Mouse (Mus musculus) adrenal gland, adult 8-10 months (tissue): Measurements from ENCODE around the gene Atf6. TPM values are rescaled to one million over a fixed set of nuclear protein-coding genes. Genes with fewer than 3 reads are reported as not detected.
A peak's percentile ranks its signal among the peaks of the same experiment; 100 is the strongest.

Source experiments
- DNase-seq: peaks from one replicate; pipeline ENCODE4 v3.0.0; 2022
- total RNA-seq, 4 experiments: library from RNA; stranded (reverse); gene quantifications; 2 replicates each; pipeline ENCODE4 v1.2.4; 2022

Atf6 gene
- total RNA-seq, 4 experiments from 2014 or later, result 39.7 to 46.8 (median 43.5) TPM

DNA sequence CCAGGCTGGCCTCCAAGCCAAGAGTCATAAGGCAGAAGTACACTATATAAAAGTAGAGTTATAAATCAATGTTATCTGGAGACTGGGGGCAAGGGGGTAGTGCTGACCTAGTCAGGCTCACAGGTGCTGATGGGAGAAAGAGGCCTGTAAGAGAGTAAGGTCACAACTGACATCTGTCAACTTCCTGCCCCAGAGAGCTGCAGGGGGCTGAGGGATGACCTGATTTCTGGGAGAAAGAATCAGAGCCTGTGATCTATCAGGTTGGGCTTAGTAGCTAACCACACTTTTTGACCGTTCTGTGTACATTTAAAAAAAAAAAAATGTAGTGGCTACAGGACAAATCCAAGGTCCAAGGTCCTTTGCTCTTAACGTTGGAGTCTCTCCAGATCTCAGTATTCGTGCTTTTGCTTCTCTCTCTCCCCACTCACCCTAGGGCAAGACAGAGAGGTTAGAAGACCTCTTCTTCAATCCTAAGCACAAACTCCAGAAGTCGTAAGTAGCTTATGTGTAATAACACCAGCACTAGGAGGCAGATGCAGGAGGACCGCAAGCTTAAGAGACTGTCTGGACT is 15.4 kb upstream of the Atf6 start:
- no peak for DNase-seq

DNA sequence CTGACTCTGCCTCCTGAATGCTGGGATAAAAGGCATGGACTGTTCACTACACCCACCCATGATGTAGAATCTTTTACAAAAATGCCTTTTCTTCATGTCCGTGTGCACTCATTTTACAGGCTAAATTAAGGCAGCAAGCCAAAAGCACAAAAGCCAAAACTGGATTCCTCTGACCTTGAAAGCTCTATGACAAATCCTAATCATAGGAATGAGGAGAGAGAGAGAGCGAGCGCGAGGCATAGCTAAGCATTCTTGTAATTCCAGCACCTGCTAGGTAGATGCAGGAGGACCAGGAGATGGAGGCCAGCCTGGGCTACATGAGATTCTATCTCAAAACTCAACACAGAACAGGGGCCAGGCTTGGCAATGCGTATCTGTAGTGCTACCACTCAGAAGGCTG is 9.3 kb upstream of the Atf6 start:
- DNase-seq, result peak; percentile 20

DNA sequence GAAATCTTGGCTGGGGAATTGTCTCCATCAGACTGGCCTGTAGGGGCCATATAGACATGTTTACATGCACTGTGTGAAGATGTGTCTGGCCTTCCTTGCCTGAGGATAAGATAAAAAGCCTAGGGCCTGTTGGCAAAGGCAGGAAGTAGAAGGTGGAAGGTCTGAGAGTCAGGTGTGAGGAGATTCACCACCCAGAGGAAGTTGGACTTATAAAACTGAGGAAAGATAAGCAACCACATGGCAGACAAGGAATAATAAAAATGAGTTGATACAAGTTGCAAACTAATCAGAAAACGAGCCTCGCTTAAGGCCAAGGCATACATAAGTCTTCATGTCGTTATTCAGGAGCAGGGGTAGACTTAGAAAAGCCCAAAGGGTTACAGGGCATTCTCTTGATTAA is 8.1 kb upstream of the Atf6 start:
- no peak for DNase-seq

DNA sequence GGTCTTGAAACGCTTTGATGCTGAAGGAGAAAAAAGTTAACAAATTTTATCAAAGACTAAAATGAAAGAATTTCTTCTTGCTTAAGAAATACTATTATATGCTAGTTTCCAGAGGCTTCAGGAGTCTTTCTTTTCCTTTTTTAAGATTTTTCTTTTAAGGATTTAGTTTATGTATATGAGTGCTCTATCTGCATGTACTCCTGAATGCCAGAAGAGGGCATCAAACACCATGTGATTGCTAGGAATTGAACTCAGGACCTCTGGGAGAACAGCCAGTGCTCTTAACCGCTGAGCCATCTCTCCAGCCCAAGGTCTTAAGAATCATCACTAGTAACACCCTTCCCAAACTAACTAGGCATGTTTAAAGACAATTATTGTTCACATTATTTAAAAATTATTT is 4.4 kb upstream of the Atf6 start:
- no peak for DNase-seq

DNA sequence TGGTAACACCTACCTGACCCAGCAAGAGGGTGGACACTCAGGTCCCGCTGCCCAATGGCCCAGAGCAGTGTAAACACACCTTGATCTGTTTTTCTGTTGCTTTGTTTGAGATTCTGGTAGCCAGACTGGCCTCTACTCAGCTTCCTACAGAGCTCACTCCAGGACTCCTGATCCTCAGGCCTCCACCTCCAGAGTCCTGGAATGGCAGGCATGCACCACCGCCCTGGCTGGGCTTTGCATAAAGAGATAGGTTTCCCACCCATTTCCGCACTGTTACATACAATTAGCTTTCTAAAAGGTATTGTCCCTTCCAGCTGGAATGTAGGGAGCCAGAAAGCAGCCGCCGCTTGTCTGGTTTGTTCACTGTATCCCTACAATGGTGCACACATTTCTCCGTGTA is 3.8 kb upstream of the Atf6 start:
- no peak for DNase-seq

DNA sequence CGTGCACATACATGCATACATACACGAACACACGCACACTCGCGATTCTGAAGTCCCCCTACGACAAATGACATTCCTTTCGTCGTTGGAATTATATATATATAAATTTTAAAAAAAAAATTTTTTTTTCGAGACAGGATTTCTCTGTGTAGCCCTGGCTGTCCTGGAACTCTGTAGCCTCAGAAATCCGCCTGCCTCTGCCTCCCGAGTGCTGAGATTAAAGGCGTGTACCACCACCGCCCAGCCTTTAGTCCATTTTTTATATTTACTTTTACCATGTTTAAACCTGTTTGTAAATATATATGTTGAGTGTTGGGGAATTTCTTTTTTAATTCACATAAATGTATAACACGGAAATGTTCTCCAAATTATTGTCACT is 1.3 kb upstream of the Atf6 start:
- DNase-seq, result no peak

DNA sequence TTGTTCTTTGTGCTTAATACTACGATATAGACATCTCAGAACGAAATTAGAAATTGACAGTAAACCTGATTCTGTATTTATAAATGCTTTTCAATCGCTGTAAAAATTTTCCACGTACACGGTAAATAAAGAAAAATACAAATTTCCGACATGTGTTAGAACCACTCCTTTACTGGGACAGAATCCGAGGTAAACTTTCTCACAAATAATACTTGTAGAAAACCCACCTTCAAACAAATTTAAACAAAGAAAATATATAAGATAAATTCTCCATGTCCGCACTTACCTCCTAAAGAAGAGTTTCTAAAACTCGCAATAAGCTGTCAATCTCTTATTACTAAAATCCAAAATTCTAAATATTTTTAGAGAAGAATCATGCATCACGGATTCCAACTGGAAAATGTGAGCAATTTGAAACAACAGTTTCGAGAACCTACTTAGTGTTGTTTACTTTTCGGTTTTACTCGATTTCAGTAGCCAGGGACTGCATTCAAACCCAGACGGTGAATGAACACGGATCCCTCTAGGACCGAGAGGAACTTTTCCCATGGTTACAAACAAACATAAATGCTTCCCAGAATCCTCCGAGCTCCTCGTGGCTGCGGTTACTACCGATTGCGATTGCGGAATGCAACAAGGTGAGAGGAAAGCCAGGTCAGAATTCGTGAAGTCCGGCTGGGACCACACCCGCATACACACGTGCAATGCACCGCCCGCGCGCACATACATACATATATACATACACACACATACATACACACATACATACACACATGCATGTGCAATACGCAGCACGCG is 735 bp upstream of the Atf6 start:
- peak; percentile 63 for DNase-seq

DNA sequence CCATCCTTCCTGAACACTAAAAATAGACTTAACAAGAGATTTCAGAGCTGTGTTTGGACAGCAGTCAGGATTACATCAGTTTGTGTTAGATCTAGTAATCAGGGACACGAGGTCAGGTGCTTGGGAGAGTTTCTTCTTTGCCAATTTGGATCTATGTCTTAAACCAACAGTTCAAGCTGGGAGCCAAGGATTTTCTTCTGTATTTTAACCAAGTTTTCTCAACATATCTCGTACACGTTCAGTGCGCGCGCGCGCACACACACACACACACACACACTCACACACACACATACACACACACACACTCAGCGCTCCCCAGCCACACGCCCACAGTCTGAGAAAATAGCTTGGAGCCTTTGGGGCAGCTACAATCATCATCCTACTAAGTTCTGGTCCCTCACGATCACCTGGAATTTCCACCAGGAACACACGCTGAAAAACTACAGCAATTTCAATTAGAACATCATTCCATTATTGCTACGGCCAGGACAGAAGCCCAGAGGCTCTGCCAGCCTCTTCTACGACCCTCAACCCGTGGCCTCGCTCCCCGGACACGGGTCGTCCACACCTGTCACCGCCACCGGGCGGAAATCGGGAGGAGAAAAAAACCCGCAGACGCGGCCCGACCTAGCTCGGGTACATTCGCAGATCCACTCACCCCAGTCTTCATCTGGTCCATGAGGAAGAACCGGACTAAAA is 430 bp downstream of the Atf6 start:
- DNase-seq, result peak; percentile 18

DNA sequence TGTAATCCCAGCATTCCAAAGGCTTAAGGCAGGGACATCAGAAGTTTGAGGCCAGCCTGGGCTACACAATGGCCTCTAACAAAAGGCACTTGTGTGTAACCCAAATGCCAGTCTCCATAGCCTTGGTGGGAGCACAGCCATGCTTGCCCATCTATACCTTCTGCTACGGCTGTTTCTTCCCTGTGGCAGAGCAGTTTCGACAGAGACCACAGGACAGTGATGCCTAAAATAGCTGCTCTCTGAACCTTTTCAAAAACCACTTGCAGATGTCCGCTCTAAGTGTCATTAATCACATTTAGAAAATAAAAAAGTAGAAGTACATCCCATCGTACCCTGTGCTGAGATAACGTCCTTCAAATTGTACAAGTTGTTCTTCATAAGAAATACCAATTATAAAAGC is 2.2 kb downstream of the Atf6 start:
- no peak for DNase-seq

DNA sequence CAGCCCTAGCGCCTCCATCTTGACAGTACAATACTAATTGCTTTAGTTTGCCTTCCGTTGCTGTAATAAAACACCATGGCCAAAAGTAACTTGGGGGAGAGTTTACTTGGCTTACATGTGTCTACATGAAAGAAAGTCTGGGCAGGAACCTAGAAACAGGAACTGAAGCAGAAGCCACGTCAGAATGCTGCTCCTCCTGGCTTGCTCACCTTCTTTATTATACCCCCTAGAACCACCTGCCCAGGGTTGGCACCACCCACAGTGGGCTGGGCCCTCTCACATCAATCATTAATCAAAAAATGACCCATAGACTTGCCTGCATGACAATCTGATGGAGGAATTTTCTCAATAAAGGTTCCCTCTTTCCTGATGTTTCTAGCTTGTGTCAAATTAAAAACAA is 2.8 kb downstream of the Atf6 start:
- DNase-seq, result no peak

DNA sequence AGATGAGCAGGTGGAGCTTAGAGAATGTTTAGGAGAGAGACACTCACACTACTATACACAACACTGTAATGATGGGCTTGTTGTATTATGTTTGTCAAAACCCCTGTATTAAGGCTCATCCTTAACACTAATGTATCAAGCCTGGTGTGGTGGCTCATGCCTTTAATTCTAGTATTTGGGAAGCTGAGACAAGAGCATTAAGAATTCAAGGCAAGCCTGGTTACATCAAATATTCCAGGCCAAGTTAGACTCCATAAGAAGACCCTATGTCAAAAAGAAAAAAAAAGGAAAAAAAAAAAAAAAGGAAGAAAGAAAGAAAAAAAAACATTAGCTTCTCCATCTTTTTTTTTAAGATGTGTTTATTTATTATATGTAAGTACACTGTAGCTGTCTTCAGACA is 3.3 kb downstream of the Atf6 start:
- DNase-seq, result no peak

DNA sequence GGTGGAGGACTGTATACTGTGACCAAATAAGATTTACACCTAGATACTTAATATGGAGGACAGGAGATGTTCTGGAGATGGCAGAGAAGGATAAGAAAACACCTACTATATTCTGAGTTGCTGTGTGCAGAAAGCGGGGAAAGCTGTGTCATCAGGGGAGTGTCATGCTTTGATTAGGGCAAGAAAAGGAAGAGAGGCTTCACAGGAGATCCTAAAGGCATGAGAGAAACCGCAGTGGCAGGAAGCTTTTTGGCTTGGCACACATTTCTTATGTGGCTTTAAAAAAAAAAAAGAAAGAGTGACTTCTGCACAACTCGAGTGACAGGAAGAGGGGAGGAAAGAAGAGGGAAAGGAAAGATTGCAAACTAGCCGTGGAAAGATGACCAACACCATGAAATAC is 4.5 kb downstream of the Atf6 start:
- DNase-seq, result no peak

DNA sequence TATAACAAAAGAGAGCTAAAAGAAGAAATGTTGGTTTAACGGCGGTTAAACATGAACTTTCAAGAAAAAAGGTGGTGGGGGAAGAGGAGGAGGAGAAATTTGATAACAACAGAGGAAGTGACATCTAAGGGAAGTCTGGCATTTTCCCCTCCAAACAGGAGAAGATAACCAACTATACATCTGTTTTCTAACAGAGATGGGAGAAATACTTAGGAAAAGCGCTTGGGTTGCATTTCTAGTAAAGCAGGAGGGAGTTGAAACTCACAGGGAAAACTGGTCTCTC is 5.2 kb downstream of the Atf6 start:
- DNase-seq, result no peak

DNA sequence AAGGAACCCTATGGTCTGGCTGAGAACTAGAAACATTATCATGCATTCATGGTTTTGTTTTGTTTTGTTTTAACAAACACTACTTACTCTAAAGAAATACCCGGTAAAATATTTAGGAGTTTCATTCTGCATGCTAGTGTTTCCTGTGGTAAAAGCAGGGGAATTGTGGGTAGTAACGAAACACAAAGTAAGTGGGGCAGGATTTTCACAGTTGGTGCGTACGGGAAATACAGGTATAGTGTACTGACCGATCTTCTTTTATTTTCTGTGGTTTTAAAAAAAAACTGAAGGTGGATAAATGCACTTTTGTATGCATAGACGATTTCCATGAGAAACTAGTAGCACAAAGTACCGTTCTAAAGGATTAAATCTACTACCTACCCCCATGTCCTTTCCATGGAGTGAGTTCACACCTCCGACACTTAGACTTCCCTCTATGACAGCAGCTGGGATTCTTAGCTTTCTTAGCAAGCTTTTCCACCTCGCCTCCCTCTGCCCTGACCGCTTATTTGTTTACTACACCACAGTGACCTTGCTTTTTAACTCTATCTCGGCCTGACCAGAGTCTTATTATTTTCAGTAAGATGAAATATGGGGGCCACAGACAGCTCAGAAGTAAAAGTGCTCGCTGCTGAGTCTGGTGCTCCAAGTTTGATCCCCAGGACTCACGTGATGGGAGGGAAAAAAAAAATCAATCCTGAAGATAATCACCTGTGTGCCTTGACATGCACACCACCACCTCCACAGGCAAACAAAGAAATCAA is 5.7 kb downstream of the Atf6 start:
- DNase-seq, result no peak

DNA sequence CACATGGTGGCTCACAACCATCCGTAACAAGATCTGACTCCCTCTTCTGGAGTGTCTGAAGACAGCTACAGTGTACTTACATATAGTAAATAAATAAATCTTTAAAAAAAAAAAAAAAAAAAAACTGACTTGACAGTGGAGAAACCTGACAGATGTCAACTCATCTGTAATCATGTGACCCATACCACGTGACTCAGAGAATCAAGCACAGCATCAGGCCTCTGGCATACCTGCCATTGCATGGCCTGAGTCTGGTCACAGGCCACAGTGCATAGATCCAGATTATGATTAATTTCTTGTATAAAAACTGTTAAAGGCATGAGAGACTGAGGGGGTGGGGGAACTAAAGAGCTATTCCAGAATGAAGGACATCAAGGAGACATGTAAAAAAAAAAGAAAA is 8.7 kb downstream of the Atf6 start:
- no peak for DNase-seq

DNA sequence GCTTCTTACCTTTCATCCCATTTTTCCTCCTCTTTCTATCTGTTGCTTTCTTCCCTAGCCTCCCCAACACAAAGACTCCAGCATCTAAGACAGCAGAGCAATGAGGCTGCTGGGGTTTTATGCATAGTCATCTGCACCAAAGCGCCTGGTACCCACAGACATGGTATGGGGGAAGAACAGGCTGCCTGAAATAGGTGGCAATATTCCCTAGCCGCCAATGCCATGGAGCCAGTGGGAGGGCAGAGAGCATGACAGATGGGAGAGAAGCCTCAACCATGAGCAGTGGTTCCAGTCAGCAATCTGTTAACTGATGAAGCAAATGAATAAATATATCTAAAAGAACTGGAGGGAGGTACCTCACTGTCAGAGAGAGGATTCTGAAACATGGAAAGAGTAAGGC is 10.2 kb downstream of the Atf6 start:
- DNase-seq, result no peak

DNA sequence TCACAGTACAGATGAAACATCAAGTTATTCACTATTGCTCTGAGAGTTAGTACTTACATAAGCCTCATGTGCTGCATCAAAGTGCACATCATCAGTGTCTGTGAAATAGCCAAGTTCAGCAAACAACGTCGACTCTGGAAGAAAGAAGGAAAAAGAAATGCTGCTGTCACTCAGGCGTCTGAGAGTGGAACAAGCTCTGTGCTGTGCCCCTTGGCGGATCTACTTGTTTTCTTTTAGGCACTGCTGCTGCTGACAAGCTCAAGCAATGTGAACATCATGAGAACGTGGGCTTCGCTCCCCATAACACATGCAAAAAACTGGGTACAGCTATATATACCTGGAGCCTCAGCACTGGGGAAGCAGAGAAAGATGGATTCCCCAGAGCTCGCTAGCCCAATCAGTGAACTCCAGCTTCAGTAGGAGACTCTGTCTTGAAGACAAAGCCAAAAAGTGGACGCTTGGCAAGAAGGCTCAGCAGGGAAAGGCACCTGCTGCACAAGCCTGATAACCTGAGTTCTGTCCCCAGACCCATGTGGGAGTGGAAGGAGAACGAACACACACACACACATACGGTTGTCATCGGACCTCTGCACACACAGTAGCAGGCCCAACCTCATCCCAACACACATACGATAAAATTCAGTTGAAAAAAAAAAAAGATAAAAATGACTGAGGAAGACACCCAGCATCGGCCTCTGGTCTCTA is 12.4 kb downstream of the Atf6 start:
- no peak for DNase-seq

DNA sequence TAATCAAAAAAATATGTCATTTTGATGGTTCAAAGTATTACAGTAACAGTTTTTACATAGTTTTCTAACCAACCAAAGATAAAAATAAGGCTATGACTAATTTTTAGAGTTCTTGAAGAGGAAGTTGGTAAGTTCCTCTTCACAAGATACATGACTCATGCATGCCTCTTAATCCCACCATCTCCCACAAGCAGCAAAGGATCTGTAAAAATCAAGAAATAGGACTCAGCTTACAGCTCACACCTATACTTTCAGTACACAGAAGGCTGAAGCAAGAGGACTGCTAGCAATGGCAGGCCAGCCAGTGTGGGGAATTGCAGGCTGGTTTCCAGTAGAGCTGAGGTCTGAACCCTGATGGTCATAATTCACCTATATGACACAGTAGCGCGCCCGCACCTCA is 14.0 kb downstream of the Atf6 start:
- no peak for DNase-seq

DNA sequence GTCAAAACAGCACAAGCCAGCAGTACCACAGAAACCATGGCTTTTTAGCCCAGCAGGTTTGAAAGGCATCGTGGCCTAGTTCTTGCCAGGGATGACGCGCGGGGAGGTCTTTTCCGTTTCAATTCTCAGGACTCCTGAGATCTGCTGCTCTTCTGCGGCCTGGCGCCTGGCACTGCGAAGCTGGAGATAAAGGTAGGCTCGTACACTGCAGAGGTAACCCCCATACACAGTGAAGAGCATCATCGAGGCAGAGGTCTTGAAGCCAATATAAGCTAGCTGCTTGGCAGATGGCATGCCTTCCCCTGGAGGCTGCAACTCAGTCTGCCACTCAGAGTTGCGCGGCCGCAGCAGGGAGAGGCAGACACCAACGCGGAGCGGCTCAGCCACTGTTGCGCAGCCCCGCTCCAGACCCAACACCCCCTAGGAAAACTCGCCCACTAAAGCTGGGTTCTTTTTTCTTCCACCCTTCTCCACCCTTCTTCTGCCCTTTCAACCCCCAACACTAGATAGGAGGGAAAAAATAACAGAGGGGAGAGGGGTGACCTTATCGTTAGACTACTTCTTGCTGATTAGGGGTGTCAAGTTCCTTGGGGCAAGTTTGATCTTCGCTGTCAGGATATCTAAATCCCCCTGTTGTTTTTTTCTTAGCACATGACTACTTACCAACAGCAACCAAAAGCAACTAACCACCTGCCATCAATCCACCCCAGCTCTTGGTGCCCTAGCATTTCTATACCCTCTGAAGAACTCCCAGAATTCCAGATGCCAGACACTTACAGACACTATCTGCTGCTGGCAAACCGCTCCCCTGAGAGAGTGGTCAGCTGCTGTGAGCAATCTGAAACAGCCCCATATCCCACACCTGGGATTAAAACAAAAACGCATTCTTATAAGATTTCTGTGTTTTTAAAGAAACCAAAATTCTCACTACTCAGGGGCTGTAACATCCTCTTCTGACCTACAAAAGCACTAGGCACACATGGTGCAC is 16.6 kb downstream of the Atf6 start:
- no peak for DNase-seq

DNA sequence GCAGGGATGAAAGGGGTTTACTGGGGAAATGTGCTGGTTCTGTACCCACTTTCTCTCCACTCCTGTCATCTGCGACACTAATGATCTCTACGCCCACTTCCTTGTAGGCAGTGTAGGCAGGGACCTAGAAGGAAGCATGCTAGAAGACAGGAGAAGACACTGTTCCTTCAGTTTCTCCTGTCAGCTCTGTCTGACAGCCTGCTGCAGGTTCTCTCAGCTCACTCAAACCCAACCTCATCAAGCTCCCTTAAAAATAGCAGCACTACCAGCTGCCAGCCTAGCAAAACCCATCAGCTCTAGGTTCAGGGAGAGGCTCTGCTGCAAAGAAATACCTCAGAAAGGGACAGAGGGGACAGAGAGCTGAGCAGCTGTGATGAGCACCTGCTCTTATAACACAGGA is 17.6 kb downstream of the Atf6 start:
- DNase-seq, result no peak

DNA sequence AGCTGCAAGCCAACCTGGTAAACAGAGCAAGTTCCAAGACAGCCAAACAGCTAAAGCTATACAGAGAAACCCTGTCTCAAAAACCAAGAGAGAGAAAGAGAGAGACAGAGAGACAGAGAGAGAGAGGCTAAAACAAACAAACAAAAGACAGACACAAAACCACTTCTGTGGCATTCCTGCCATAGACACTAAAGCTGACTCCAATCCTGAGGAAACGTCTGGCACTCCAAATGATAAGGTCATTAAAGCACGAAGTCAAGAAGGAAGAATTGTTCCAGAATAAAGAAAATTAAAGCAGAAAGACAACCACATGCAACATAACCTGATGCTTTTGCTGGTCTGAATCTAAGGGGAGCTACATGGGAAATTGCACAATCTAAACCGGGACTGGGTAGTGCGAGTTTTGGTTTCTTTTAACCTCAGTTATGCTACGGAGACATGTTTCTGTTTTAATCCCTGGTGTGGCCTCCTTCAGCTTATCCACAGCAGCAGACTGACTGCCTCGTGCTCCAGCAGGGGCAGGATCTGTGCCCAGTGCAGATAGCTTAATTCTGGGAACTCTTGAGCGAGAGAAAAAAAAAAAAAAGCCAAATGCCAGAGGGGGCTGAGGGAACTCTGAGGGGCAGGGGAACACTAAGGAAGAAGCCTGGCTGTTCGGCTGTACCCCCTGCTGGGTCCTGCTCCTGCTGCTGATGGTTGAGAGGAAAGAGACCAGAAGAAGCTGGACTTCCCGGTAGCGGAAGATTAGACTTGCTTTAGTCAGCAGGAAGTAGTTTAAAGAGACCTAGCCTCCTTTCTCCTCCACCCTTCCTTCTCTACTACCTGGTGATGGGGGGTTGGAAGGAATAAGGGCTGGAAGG is 21.9 kb downstream of the Atf6 start:
- DNase-seq, result no peak
